Mouse (Mus musculus): Measurements from ENCODE around the gene Dusp6. TPM values are rescaled to one million over a fixed set of nuclear protein-coding genes. Genes with fewer than 3 reads are reported as not detected.
A peak's percentile ranks its signal among the peaks of the same experiment; 100 is the strongest.

Dusp6 gene
- polyA plus RNA-seq, 1 experiment = 30.8 TPM

- Histone ChIP-seq H3K36me3 (ENCODE audit: control insufficient read depth, insufficient read depth, low read length) (no peaks in the 10 kb centered on the region), H3K4me1 (ENCODE audit: control insufficient read depth, insufficient read depth, insufficient read length) (peaks cover 8% of the 10 kb centered on the region; the same call in 1 of the 2 replicates), H3K4me3 (ENCODE audit: extremely low read depth, insufficient read depth, insufficient read length) (no peak overlapping the region), H3K27ac (ENCODE audit: insufficient read depth, low read length) (no peak overlapping the region), H3K27me3 (ENCODE audit: control insufficient read depth, insufficient read depth, low read length) (no peaks in the 10 kb centered on the region)
- TF ChIP-seq POLR2A (IDR thresholded peaks at IDR 0.05; ENCODE audit: low read depth, low read length) (no peak), CTCF (IDR thresholded peaks at IDR 0.05; ENCODE audit: extremely low read depth, insufficient read depth, insufficient read length, insufficient replicate concordance) (no peak)
- DNase-seq (ENCODE audit: low read depth in 1 of 2, low spot score in 2 of 2) = no peak
- WGBS = 90% methylated on average over 11 of the region's 11 CpGs
Observed at GRCm38 (mm10) chr10:99238537-99238936, 24.5 kb upstream of the Dusp6 start.

GRCm38 (mm10) chr10:99241284-99241828 is 21.7 kb upstream of the Dusp6 start:
- H3K4me3 ChIP-seq (ENCODE audit: extremely low read depth, insufficient read depth, insufficient read length) = peak overlapping the region; percentile 16; the same call in 1 of the 2 replicates
- no peaks in the 10 kb centered on the region for H3K36me3 ChIP-seq (ENCODE audit: control insufficient read depth, insufficient read depth, low read length)
- no peaks in the 10 kb centered on the region for H3K27me3 ChIP-seq (ENCODE audit: control insufficient read depth, insufficient read depth, low read length)
- no peak for DNase-seq (ENCODE audit: low read depth in 1 of 2, low spot score in 2 of 2)
- TF ChIP-seq POLR2A (IDR thresholded peaks at IDR 0.05; ENCODE audit: low read depth, low read length) (no peak), CTCF (IDR thresholded peaks at IDR 0.05; ENCODE audit: extremely low read depth, insufficient read depth, insufficient read length, insufficient replicate concordance) (no peak)
- 55% methylated on average over 7 of the region's 7 CpGs for WGBS
- H3K27ac ChIP-seq (ENCODE audit: insufficient read depth, low read length) = peak overlapping the region; percentile 69
- H3K4me1 ChIP-seq (ENCODE audit: control insufficient read depth, insufficient read depth, insufficient read length) = peaks cover 8% of the 10 kb centered on the region; the same call in 1 of the 2 replicates

GRCm38 (mm10) chr10:99241829-99242711 is 21.0 kb upstream of the Dusp6 start:
- DNase-seq (ENCODE audit: low read depth in 1 of 2, low spot score in 2 of 2) = no peak
- H3K27ac ChIP-seq (ENCODE audit: insufficient read depth, low read length) = peak overlapping the region; percentile 69
- peak overlapping the region; percentile 16; the same call in 1 of the 2 replicates for H3K4me3 ChIP-seq (ENCODE audit: extremely low read depth, insufficient read depth, insufficient read length)
- no peaks in the 10 kb centered on the region for H3K27me3 ChIP-seq (ENCODE audit: control insufficient read depth, insufficient read depth, low read length)
- H3K36me3 ChIP-seq (ENCODE audit: control insufficient read depth, insufficient read depth, low read length) = no peaks in the 10 kb centered on the region
- H3K4me1 ChIP-seq (ENCODE audit: control insufficient read depth, insufficient read depth, insufficient read length) = peaks cover 8% of the 10 kb centered on the region; the same call in 1 of the 2 replicates
- 23% methylated on average over 16 of the region's 16 CpGs for WGBS
- TF ChIP-seq POLR2A (IDR thresholded peaks at IDR 0.05; ENCODE audit: low read depth, low read length) (no peak), CTCF (IDR thresholded peaks at IDR 0.05; ENCODE audit: extremely low read depth, insufficient read depth, insufficient read length, insufficient replicate concordance) (no peak)

- no peak for DNase-seq (ENCODE audit: low read depth in 1 of 2, low spot score in 2 of 2)
- TF ChIP-seq POLR2A (IDR thresholded peaks at IDR 0.05; ENCODE audit: low read depth, low read length) (no peak), CTCF (IDR thresholded peaks at IDR 0.05; ENCODE audit: extremely low read depth, insufficient read depth, insufficient read length, insufficient replicate concordance) (no peak)
- WGBS = 83% methylated on average over 10 of the region's 10 CpGs
- no peaks in the 10 kb centered on the region for H3K36me3 ChIP-seq (ENCODE audit: control insufficient read depth, insufficient read depth, low read length)
- no peak overlapping the region for H3K27ac ChIP-seq (ENCODE audit: insufficient read depth, low read length)
- no peak overlapping the region for H3K4me3 ChIP-seq (ENCODE audit: extremely low read depth, insufficient read depth, insufficient read length)
- no peaks in the 10 kb centered on the region for H3K27me3 ChIP-seq (ENCODE audit: control insufficient read depth, insufficient read depth, low read length)
- H3K4me1 ChIP-seq (ENCODE audit: control insufficient read depth, insufficient read depth, insufficient read length) = peaks cover 8% of the 10 kb centered on the region; the same call in 1 of the 2 replicates
Observed at GRCm38 (mm10) chr10:99242721-99243120, 20.3 kb upstream of the Dusp6 start.

- WGBS = 76% methylated on average over 5 of the region's 5 CpGs
- H3K27me3 ChIP-seq (ENCODE audit: control insufficient read depth, insufficient read depth, low read length) = no peaks in the 10 kb centered on the region
- H3K4me1 ChIP-seq (ENCODE audit: control insufficient read depth, insufficient read depth, insufficient read length) = peaks cover 8% of the 10 kb centered on the region; the same call in 1 of the 2 replicates
- H3K36me3 ChIP-seq (ENCODE audit: control insufficient read depth, insufficient read depth, low read length) = no peaks in the 10 kb centered on the region
- no peak overlapping the region for H3K4me3 ChIP-seq (ENCODE audit: extremely low read depth, insufficient read depth, insufficient read length)
- no peak for DNase-seq (ENCODE audit: low read depth in 1 of 2, low spot score in 2 of 2)
- TF ChIP-seq POLR2A (IDR thresholded peaks at IDR 0.05; ENCODE audit: low read depth, low read length) (no peak), CTCF (IDR thresholded peaks at IDR 0.05; ENCODE audit: extremely low read depth, insufficient read depth, insufficient read length, insufficient replicate concordance) (no peak)
- H3K27ac ChIP-seq (ENCODE audit: insufficient read depth, low read length) = no peak overlapping the region
Observed at GRCm38 (mm10) chr10:99243907-99244489, 19.0 kb upstream of the Dusp6 start.

- DNase-seq (ENCODE audit: low read depth in 1 of 2, low spot score in 2 of 2) = no peak
- Histone ChIP-seq H3K27me3 (ENCODE audit: control insufficient read depth, insufficient read depth, low read length) (no peaks in the 10 kb centered on the region), H3K36me3 (ENCODE audit: control insufficient read depth, insufficient read depth, low read length) (no peaks in the 10 kb centered on the region), H3K4me1 (ENCODE audit: control insufficient read depth, insufficient read depth, insufficient read length) (peaks cover 8% of the 10 kb centered on the region; the same call in 1 of the 2 replicates), H3K4me3 (ENCODE audit: extremely low read depth, insufficient read depth, insufficient read length) (no peak overlapping the region), H3K27ac (ENCODE audit: insufficient read depth, low read length) (no peak overlapping the region)
- TF ChIP-seq POLR2A (IDR thresholded peaks at IDR 0.05; ENCODE audit: low read depth, low read length) (no peak), CTCF (IDR thresholded peaks at IDR 0.05; ENCODE audit: extremely low read depth, insufficient read depth, insufficient read length, insufficient replicate concordance) (no peak)
- 59% methylated on average over 7 of the region's 7 CpGs for WGBS
Observed at GRCm38 (mm10) chr10:99244655-99245260, 18.3 kb upstream of the Dusp6 start.
